Mouse (Mus musculus): ENCODE results near the gene Nfic. TPM values are rescaled to one million over a fixed set of nuclear protein-coding genes. Genes with fewer than 3 reads are reported as not detected.

Nfic gene
- total and polyA plus RNA-seq, 3 experiments, result 2.0 to 9.7 TPM; not detected in 1

DNA sequence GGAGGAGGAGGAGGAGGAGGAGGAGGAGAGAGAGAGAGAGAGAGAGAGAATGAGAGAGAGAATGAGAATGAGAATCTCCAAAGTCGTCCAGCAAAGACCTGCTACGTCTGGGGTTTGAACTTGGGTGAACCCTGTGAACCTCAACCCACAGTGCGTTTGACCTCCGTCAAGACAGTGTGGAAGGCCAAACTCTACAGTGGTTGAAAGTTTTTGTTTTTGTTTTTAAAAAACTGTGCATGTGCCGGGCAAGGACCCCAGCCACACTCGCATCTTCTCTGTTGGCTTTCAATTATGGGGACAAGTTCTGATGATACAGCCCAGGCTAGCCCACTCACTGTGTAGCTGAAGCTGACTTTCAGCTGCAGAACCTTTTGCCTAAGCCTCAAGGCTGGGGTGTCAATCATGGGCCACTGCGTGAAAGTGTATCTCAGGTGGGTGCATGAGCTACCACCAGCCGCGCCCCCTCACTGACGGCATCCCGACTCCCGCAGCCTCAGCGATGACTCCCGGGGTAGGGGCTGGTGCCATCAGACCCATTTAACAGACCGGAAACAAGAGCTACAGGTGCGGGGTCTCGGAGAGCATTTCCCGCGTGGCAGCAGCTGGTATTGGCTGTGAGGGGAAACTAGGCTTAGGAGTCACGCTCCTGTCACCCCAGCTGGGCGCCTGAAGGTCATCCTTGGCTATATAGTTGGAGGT lies 23.1 kb downstream of the Nfic start:
- no peaks in the 10 kb centered on the region for H3K9me3 ChIP-seq (replicated peaks; ENCODE audit: insufficient read depth, low read length)
- H3K27ac ChIP-seq (ENCODE audit: control insufficient read depth, low read depth, low read length), result peak overlapping the region; percentile 32
- no peak for DNase-seq (ENCODE audit: low read depth, low spot score)
- H3K36me3 ChIP-seq (ENCODE audit: control insufficient read depth in 1 of 2, insufficient read depth in 2 of 2, low read length in 2 of 2), result peaks cover 0 to 3% of the 10 kb centered on the region in 2 experiments; a peak in 1 of 4 replicates
- H3K9ac ChIP-seq (ENCODE audit: control insufficient read depth, low read depth, low read length, poor library complexity, severe bottlenecking), result peak overlapping the region; percentile 27
- H3K4me1 ChIP-seq (ENCODE audit: control insufficient read depth in 1 of 2, insufficient read depth in 2 of 2, low read length in 2 of 2), result peaks cover 0 to 26% of the 10 kb centered on the region in 2 experiments; a peak in 2 of 4 replicates
- H3K27me3 ChIP-seq (ENCODE audit: control insufficient read depth in 1 of 2, insufficient read depth in 2 of 2, low read length in 2 of 2), result no peaks in the 10 kb centered on the region
- TF ChIP-seq MAX (IDR thresholded peaks at IDR 0.05; ENCODE audit: low read length) (peak; percentile 30; the same call in 1 of the 2 replicates), SIN3A (IDR thresholded peaks at IDR 0.05; ENCODE audit: low read length) (peak; percentile 70; the same call in 1 of the 2 replicates), MEF2A (IDR thresholded peaks at IDR 0.05; ENCODE audit: extremely low read depth, insufficient replicate concordance, low read depth, low read length, poor library complexity, severe bottlenecking) (no peak)
- no peaks in the 10 kb centered on the region; the same call in 1 of the 2 replicates for H3K79me2 ChIP-seq (ENCODE audit: control insufficient read depth, insufficient read depth, low read length, poor library complexity)
- H3K4me3 ChIP-seq (ENCODE audit: control insufficient read depth in 1 of 2, insufficient read depth in 1 of 2, low read depth in 2 of 2, low read length in 2 of 2), result peak overlapping the region; percentile 59 to 61

GRCm38 (mm10) chr10:81431526-81432168 lies 23.8 kb downstream of the Nfic start:
- DNase-seq (ENCODE audit: low read depth, low spot score), result peak; percentile 80
- no peaks in the 10 kb centered on the region; the same call in none of the 2 replicates for H3K79me2 ChIP-seq (ENCODE audit: control insufficient read depth, insufficient read depth, low read length, poor library complexity)
- H3K27ac ChIP-seq (ENCODE audit: control insufficient read depth, low read depth, low read length), result peak overlapping the region; percentile 42
- H3K9me3 ChIP-seq (replicated peaks; ENCODE audit: insufficient read depth, low read length), result no peaks in the 10 kb centered on the region
- H3K36me3 ChIP-seq (ENCODE audit: control insufficient read depth in 1 of 2, insufficient read depth in 2 of 2, low read length in 2 of 2), result peaks cover 0 to 3% of the 10 kb centered on the region in 2 experiments; a peak in 1 of 4 replicates
- TF ChIP-seq ETS1 (IDR thresholded peaks at IDR 0.05; ENCODE audit: low read depth, low read length) (no peak), MYB (IDR thresholded peaks at IDR 0.05; ENCODE audit: low read depth, low read length) (no peak), ZKSCAN1 (IDR thresholded peaks at IDR 0.05; ENCODE audit: low read depth, low read length) (no peak), MYC (IDR thresholded peaks at IDR 0.05; ENCODE audit: low read depth, low read length) (peak; percentile 89), GABPA (IDR thresholded peaks at IDR 0.05; ENCODE audit: low read depth, low read length) (no peak), CHD2 (IDR thresholded peaks at IDR 0.05; ENCODE audit: low read length) (no peak), MAX (IDR thresholded peaks at IDR 0.05; ENCODE audit: low read length) (peak; percentile 92), USF1 (IDR thresholded peaks at IDR 0.05; ENCODE audit: low read depth, low read length) (peak; percentile 85), MEF2A (IDR thresholded peaks at IDR 0.05; ENCODE audit: extremely low read depth, insufficient replicate concordance, low read depth, low read length, poor library complexity, severe bottlenecking) (no peak), MXI1 (IDR thresholded peaks at IDR 0.05; ENCODE audit: low read depth, low read length) (peak; percentile 96), ZMIZ1 (IDR thresholded peaks at IDR 0.05; ENCODE audit: low read depth, low read length) (no peak), SIN3A (IDR thresholded peaks at IDR 0.05; ENCODE audit: low read length) (peak; percentile 37; the same call in 1 of the 2 replicates)
- peak overlapping the region; percentile 47 to 71 for H3K4me3 ChIP-seq (ENCODE audit: control insufficient read depth in 1 of 2, insufficient read depth in 1 of 2, low read depth in 2 of 2, low read length in 2 of 2)
- H3K27me3 ChIP-seq (ENCODE audit: control insufficient read depth in 1 of 2, insufficient read depth in 2 of 2, low read length in 2 of 2), result no peaks in the 10 kb centered on the region
- H3K4me1 ChIP-seq (ENCODE audit: control insufficient read depth in 1 of 2, insufficient read depth in 2 of 2, low read length in 2 of 2), result peaks cover 0 to 28% of the 10 kb centered on the region in 2 experiments; a peak in 2 of 4 replicates
- peak overlapping the region; percentile 47 for H3K9ac ChIP-seq (ENCODE audit: control insufficient read depth, low read depth, low read length, poor library complexity, severe bottlenecking)

Data from MEL (cell line).